Mouse (Mus musculus) mouse embryonic stem cell (cell line): ENCODE data around the gene Fat1.

ENCODE experiments used
- in situ Hi-C, 2 experiments: fragments of 300-500 bp; cut with MboI; formaldehyde crosslinking; loops; 1 replicate in 1 of 2; 3 replicates in 1 of 2; pipeline ENCODE4 v1.14.3; 2019 to 2020; ENCODE audit warnings: low sequenced_read_pairs in 2 of 2, low pct_unique_long_range_greater_than_20kb in 1 of 2, mixed read lengths in 1 of 2; ENCODE audit not compliant: unreplicated experiment in 1 of 2

Fat1 gene

GRCm38 (mm10) chr8:45050451-45050850 lies 115.2 kb downstream of the Fat1 start:
- in situ Hi-C loops = no loop called here

GRCm38 (mm10) chr8:45051236-45051635 lies 116.0 kb downstream of the Fat1 start:
- in situ Hi-C loops = no loop called here

- in situ Hi-C loops = no loop called here
These were observed 117.0 kb downstream of the Fat1 start for GRCm38 (mm10) chr8:45052205-45052604.

- in situ Hi-C loops = no loop called here
These were observed 117.4 kb downstream of the Fat1 start for GRCm38 (mm10) chr8:45052618-45053017.

- in situ Hi-C loops = no loop called here
These were observed 120.3 kb downstream of the Fat1 start for GRCm38 (mm10) chr8:45055500-45055899.

GRCm38 (mm10) chr8:45056810-45057209 lies 121.6 kb downstream of the Fat1 start:
- in situ Hi-C loops = no loop called here

GRCm38 (mm10) chr8:45060083-45060482 lies 124.8 kb downstream of the Fat1 start:
- in situ Hi-C loops = loop anchor here in 1 of 2 experiments (5.0 kb wide), 1 partner anchor 177 kb away; no protein-coding TSS in a partner anchor

- in situ Hi-C loops = loop anchor here in 1 of 2 experiments (5.0 kb wide), 1 partner anchor 175 kb away; no protein-coding TSS in a partner anchor
These were observed 127.1 kb downstream of the Fat1 start for GRCm38 (mm10) chr8:45062311-45062710.

- in situ Hi-C loops = loop anchor here in 1 of 2 experiments (5.0 kb wide), 1 partner anchor 174 kb away; no protein-coding TSS in a partner anchor
These were observed 128.0 kb downstream of the Fat1 start for GRCm38 (mm10) chr8:45062982-45063924.

GRCm38 (mm10) chr8:45064197-45064869 lies 129.1 kb downstream of the Fat1 start:
- in situ Hi-C loops = loop anchor here in 1 of 2 experiments (5.0 kb wide), 1 partner anchor 173 kb away; no protein-coding TSS in a partner anchor

- in situ Hi-C loops = loop anchor here in 1 of 2 experiments (5.0 kb wide), 1 partner anchor 172 kb away; no protein-coding TSS in a partner anchor
These were observed 130.1 kb downstream of the Fat1 start for GRCm38 (mm10) chr8:45065391-45065790.

GRCm38 (mm10) chr8:45068759-45069386 lies 133.6 kb downstream of the Fat1 start, which contains the start of gene Mtnr1a:
Gene Mtnr1a, plus strand, starts transcription at chr8:45069137.
- in situ Hi-C loops = loop anchor here in 1 of 2 experiments (5.0 kb wide), 1 partner anchor 168 kb away; no protein-coding TSS in a partner anchor

GRCm38 (mm10) chr8:45070949-45071348 lies 135.7 kb downstream of the Fat1 start:
- in situ Hi-C loops = no loop called here

GRCm38 (mm10) chr8:45080850-45081249 lies 145.6 kb downstream of the Fat1 start:
- in situ Hi-C loops = no loop called here

GRCm38 (mm10) chr8:45093599-45093998 lies 158.4 kb downstream of the Fat1 start:
- in situ Hi-C loops = no loop called here
